Mouse (Mus musculus): ENCODE measurements at regions not wholly inside any gene's neighbourhood (a gene's known extent, or its start where the extent isn't known, plus 50 kb on each side); places are given as distances from the start of the nearest gene placed in this dataset.

DNA sequence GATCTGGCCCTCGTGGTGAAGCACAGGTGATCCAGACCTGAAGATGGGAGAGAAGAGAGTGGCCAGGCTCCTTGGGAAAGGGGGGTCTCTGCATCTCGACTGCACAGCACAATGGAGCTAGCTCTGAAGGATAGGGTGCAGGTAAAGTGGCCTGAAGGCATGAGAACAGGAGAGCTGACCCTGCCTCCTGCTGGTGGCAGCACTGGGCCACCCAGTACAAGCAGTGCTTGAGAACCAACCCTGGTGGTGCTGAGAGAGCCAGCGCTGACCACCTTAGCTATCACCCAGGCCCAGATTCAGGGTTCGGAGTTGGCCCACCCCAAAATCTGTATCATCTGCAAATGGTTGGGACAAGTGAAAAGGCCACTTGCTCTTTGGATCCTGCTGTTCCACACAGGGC is 66.2 kb downstream of the A730009L09Rik start:
- no peak for TF ChIP-seq CTCF (conservative IDR thresholded peaks at IDR 0.05; ENCODE audit: low read length)
- no peak for TF ChIP-seq NANOG (IDR thresholded peaks at IDR 0.05; ENCODE audit: borderline replicate concordance, low read length)
- no peak for TF ChIP-seq POU5F1 (IDR thresholded peaks at IDR 0.05; ENCODE audit: borderline replicate concordance, low read length)

Data from E14TG2a.4 (cell line).